In the genomic region with DNA sequence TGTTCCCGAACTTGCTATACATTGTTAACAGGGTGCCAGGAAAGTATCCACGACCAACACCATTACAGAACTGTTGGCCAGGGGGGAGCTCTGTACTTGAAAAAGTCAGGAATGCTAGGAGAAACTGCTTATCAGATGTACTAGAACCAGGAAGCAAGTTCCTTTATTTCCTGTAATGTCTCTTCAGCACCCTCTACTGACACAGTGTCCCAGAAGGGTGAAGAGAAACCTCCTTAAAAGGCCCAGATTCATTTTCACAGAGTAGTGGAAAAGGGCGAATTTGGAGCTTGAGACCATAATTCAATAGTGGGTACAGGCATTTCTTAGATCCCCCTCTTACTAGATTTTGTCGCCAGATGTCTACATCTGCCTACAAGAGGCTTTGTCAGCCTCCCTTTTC, we compare ENCODE assay signal across 7 mouse cellular contexts. TPM values are rescaled to one million over a fixed set of nuclear protein-coding genes. Genes with fewer than 3 reads are reported as not detected.
DNase-seq lines count a peak whose midpoint lies in the region; ATAC-seq lines count a peak whose summit lies in the region.

No protein-coding gene starts in this region.

- H3K4me1 ChIP-seq in brown adipose tissue, adult 24 weeks (ENCODE audit: control insufficient read depth, insufficient read depth, insufficient read length, low read length): peaks cover 9% of the 10 kb centered on the region
- peaks cover 6 to 19% of the 10 kb centered on the region in 2 experiments; a peak in 2 of 4 replicates for H3K4me1 ChIP-seq in heart, embryonic 14.5 days (ENCODE audit: control insufficient read depth in 2 of 2, insufficient read depth in 2 of 2, low read length in 2 of 2)
- H3K4me1 ChIP-seq in midbrain, embryonic 12.5 days: peaks cover 22% of the 10 kb centered on the region

- peak overlapping the region; percentile 93 for H3K9ac ChIP-seq in heart, embryonic 14.5 days (ENCODE audit: low read length)
- peak overlapping the region; percentile 41; the same call in 1 of the 2 replicates for H3K9ac ChIP-seq in midbrain, embryonic 12.5 days (replicated peaks)

- intact Hi-C loops in left cerebral cortex, postnatal 25 days (cut with DNase I): loop anchor here (2.0 to 10.0 kb wide), 3 partner anchors 267 to 955 kb away; no protein-coding TSS in a partner anchor

- H3K4me3 ChIP-seq in brown adipose tissue, adult 24 weeks (ENCODE audit: insufficient read depth, low read depth, low read length): peak overlapping the region; percentile 61
- peak overlapping the region; percentile 65 to 88 for H3K4me3 ChIP-seq in heart, embryonic 14.5 days (ENCODE audit: control insufficient read depth in 1 of 2, insufficient read depth in 1 of 2, low read depth in 1 of 2, low read length in 2 of 2)
- H3K4me3 ChIP-seq in midbrain, embryonic 12.5 days: peak overlapping the region; percentile 91

- peak; percentile 13 for DNase-seq in ovary, postnatal 14 days (ENCODE audit: low spot score)
- DNase-seq in ovary, adult 18-20 months (ENCODE audit: low spot score): no peak
- DNase-seq in left cerebral cortex, postnatal 25 days (ENCODE audit: low spot score in 2 of 2): peak; percentile 40 to 82
- no peak for DNase-seq in natural killer cell, adult 2 months (ENCODE audit: low spot score in 2 of 2)

- peak overlapping the region; percentile 87 for H3K4me2 ChIP-seq in heart, embryonic 14.5 days (ENCODE audit: low read length)
- peak overlapping the region; percentile 93 for H3K4me2 ChIP-seq in midbrain, embryonic 12.5 days (replicated peaks)

- no peak for ATAC-seq in heart, embryonic 14.5 days (ENCODE audit: insufficient number of reproducible peaks, insufficient read depth, low FRiP score, low read depth)
- ATAC-seq in midbrain, embryonic 12.5 days (ENCODE audit: low FRiP score, low read depth): no peak; the same call in 1 of the 2 replicates

- H3K36me3 ChIP-seq in heart, embryonic 14.5 days (ENCODE audit: control insufficient read depth, insufficient read depth, low read length): no peaks in the 10 kb centered on the region
- no peaks in the 10 kb centered on the region for H3K36me3 ChIP-seq in midbrain, embryonic 12.5 days

- H3K27me3 ChIP-seq in heart, embryonic 14.5 days (ENCODE audit: control insufficient read depth, insufficient read depth, low read length): no peaks in the 10 kb centered on the region
- peaks cover 9% of the 10 kb centered on the region; the same call in 1 of the 2 replicates for H3K27me3 ChIP-seq in midbrain, embryonic 12.5 days

- 22% methylated on average over 4 of the region's 4 CpGs for WGBS in heart, embryonic 14.5 days
- 38% methylated on average over 4 of the region's 4 CpGs for WGBS in midbrain, embryonic 12.5 days

- no peaks in the 10 kb centered on the region for H3K9me3 ChIP-seq in heart, embryonic 14.5 days (ENCODE audit: control insufficient read depth, low read length)
- no peaks in the 10 kb centered on the region for H3K9me3 ChIP-seq in midbrain, embryonic 12.5 days

- peak overlapping the region; percentile 88 for H3K27ac ChIP-seq in brown adipose tissue, adult 24 weeks (replicated peaks; ENCODE audit: low read depth, low read length)
- H3K27ac ChIP-seq in heart, embryonic 14.5 days (replicated peaks in 1 of 2; ENCODE audit: control insufficient read depth in 1 of 2, insufficient read depth in 1 of 2, low read depth in 2 of 2, low read length in 2 of 2): peak overlapping the region; percentile 76 to 91
- peak overlapping the region; percentile 88 for H3K27ac ChIP-seq in midbrain, embryonic 12.5 days (replicated peaks)

RNA-seq across cellular contexts. Expression of a gene that starts 0.6 kb away (rescaled TPM):
- 12.7 TPM in 2 replicates for polyA plus RNA-seq in brown adipose tissue, adult 24 weeks (2012; ENCODE audit: insufficient read depth, insufficient read length, missing spikeins)
- 3.7 and 5.7 TPM in 2 replicates for polyA plus RNA-seq in heart, embryonic 14.5 days (2014; fragmentation: Nextera tagmentation; extraction: Ambion mirVana)
- total RNA-seq in left cerebral cortex, postnatal 25 days (2021): 10 to 100 TPM; 17.6 to 20.2 TPM
- polyA plus RNA-seq in midbrain, embryonic 12.5 days (2016; fragmentation: Nextera tagmentation; extraction: Ambion mirVana): 6.8 and 8.0 TPM in 2 replicates

Comparison
In these comparisons a context has a peak if more than half of its experiments do, and no peak if none do; other contexts are left out.
1. DNase-seq: peak in ovary, postnatal 14 days (single experiment) and left cerebral cortex, postnatal 25 days (2 of 2); none in ovary, adult 18-20 months (single experiment) and natural killer cell, adult 2 months (0 of 2).
2. Peak in every context shown above with its lines, with median percentiles within 50 percentile points of each other: H3K27ac ChIP-seq and H3K4me3 ChIP-seq.